Mouse (Mus musculus) thymus, postnatal 25 days (tissue): ENCODE data around the gene 1700029F12Rik.
"Not testable (repeated sequence)": the region's sequence is repeated elsewhere in the genome, so short reads cannot be mapped to it uniquely, and the experiment has no call there.

Experiments
- DNase-seq: peaks from one replicate; pipeline ENCODE4 v3.0.0; 2022

Gene 1700029F12Rik

DNA sequence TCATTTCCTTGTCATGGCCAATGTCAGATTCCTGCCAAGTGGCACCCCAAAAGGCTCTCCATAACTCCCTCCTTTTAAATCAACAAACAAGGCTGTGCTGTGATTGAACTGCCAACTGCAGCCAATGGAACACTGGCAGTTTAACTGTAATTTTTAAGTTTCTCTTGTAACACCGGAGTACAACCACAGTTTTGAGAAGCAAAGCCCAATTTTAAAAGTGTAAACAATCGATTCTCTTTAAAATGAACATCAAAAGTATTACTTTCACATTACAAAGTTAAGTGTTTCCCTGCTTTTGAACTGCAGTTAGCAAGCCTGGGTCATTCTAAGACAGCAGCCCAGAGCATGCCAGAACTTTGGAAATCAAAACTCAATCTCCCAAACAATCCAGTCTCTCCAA is at the start of gene 1700029F12Rik:
1700029F12Rik (minus strand) TSS at position 101 of the 400 bp plus-strand sequence.
- DNase-seq: no peak

- DNase-seq: no peak
These were observed 48.3 kb upstream of the 1700029F12Rik start for GRCm38 (mm10) chr13:97082432-97082831.

DNA sequence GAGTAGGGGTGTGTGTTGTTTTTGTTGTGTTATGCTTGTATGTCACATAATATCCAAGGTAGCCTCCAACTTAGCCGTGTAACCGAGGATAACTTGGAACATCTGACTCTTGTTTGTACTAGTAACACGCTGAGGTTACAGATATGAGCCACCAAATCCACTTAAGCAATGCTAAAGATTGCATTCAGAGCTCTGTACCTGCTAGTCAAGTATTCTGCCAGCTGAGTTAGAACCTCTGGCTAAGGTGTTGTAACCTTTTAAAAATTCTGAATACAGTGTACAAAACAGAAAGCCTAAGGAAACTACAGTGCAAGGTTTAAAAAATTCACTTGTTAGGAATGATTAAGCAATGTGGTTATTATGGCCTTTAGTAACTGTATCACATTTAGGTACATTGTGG is 46.5 kb upstream of the 1700029F12Rik start:
- no peak for DNase-seq

DNA sequence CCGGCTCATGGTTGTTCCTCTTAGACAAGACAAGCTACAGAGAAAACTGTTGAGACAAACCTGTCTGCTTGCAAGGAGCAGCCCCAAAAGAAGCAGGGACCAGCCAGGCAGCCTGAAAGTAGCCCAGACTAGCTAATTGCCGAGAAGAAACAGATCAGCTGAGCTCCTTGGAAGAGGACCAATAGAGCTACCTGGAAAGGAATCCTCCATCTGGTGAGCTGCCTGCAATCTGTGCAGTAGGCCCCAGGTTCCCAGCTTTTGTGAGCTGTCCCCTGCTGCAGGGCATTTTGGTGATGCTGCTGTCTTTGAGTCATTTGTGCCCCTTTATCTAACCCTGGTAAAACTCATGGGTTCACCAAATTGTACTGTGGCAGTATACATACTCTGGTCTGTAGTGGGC is 46.0 kb upstream of the 1700029F12Rik start:
- no peak for DNase-seq

- DNase-seq: no peak
These were observed 43.4 kb upstream of the 1700029F12Rik start for GRCm38 (mm10) chr13:97077556-97077955.

DNA sequence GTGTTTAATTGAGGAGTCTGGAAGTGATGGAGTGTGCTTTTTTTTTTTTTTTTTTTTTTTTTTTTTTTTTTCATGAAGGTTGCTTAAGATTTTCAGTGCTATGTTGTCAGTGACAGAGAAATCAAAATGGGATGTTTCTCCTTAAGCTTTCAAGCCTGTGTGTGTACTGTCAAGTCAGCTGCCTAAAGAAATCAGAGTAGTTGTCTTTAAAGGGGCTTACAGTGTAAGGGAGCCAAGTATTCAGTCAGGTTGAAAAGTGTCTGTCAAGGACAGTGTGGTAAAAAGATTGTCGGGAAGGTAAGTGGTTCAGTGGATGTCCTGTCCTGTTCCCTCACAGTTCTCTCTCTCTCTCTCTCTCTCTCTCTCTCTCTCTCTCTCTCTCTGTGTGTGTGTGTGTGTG is 39.3 kb upstream of the 1700029F12Rik start:
- DNase-seq: no peak

DNA sequence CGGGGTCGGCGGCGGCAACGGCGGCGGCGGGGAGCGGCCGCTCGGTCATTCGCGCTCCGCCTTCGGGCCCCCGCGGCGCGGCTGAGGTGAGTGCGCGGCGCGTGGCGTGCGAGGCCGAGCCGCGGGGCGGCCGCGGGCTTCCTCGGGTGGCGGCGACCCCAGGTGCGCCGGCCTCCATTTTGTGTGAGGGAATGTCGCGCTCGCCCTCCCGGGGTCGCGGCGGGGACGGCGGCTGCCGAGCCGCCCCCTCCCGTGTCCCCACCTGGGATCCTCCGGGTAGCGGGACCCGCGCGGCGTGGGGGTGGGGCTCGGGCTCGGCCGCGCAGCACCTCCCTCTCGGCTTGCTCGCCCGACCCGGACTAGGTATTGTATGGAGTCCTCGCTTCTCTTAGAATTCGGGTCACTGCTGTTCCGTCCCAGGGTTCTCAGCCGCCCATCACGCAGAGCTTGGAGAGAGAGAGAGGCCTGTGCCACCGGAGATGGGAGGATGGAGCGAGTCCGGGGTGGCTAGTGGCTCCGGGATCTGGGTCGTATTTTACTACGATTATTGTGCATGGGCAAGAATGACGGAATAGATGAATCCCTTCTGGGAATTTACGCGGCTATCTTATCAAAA is 37.6 kb upstream of the 1700029F12Rik start:
- DNase-seq: peak; percentile 5

GRCm38 (mm10) chr13:97070931-97071625 is 36.9 kb upstream of the 1700029F12Rik start:
- DNase-seq: no peak

DNA sequence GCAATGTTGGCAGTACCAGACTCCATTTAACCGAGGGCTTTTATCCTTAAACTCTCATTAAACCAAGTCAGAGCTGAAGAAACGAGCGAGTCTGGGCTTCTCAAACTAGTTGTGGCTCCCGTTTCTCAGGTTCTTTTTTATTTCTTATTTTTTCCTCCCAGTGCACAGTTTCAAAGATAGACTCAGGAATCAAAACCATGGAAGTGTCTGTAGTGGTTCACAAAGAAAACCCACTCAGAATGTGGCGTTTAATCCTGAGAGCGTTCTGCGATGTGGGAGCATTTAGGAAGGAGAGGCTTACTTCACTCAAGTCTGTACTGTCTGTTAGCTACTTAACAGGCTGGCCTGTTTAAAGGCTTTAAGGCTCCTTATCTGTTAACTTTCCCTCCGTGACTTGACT is 34.0 kb upstream of the 1700029F12Rik start:
- no peak for DNase-seq

DNA sequence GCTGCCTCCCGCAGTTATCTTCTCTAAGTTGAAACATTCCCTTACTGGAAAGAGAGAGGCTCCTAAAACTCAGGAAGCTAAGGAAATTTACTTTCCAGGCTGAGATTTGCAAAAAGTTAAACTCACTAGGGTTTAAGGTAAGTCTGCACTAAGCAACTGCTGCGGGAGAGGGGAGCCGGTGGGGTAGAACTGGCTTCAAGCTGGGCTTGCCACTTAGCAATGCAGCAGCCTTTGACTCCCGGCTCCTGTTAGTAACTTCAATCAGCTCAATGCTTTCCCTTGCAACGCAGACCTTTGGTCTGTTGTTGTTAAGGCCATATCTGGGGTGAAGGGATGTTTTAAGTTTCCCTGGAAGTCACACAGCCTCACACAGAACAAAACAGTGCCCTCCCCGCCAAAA is 33.5 kb upstream of the 1700029F12Rik start:
- no peak for DNase-seq

GRCm38 (mm10) chr13:97066649-97067550 is 32.7 kb upstream of the 1700029F12Rik start, which contains the start of gene Fam169a:
Gene Fam169a, plus strand, starts transcription at chr13:97067286.
- no peak for DNase-seq

GRCm38 (mm10) chr13:97064844-97065621 is 30.9 kb upstream of the 1700029F12Rik start:
- not testable (repeated sequence) for DNase-seq

DNA sequence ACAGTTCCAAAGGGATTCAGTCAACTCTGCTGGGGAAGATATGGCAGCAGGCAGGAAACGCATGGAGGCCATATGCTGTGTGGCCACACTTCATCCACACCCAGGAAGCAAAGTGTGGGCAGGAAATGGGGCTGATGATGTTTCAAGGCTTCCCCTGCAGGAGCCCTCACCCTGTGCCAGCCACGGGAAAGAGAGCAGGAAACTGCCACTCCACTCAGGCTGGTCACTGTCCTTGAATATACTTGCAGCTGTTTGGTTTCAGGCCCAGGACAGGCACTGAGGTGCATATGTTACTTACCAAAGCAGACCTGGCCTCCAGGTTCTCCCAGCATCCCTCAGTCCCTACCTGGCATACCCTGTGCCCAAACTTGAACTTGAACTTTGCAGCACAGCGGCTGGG is 30.3 kb upstream of the 1700029F12Rik start:
- no peak for DNase-seq

GRCm38 (mm10) chr13:97063431-97063830 is 29.3 kb upstream of the 1700029F12Rik start:
- no peak for DNase-seq

DNA sequence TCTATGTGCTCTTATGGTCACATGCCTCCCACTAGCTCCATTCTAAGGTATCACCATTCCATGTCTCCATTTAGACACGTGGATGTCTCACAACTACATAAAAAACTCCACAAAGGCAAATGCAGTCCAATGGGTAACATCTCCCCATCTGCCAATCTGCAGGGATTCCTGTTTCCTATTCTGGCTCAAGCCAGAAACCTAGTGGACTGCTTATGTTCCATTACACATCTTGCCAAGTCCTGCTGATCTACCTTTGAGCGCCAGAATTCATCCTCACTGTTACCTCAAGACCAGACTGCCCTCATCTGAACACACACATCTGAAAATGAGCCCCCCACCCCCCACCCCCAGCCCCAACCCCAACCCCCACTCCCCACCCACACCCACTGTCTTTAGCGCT is 28.0 kb upstream of the 1700029F12Rik start:
- DNase-seq: no peak

DNA sequence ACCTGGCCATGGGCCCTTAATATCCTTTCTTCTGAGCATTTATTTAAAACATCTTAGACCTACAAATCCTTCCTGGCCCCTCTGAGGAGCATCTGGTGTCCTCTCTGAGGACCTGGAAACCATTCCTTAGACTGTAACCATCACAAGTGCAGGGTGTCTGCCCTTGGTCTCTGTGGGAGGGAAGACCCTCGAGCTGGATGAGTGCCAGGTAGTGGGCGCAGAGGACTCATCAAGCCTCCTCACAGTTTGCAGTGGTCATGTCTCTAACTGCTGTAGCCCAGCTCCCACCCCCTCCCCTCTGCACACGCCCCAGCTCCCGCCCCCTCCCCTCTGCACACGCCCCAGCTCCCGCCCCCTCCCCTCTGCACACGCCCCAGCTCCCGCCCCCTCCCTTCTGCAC is 26.2 kb upstream of the 1700029F12Rik start:
- DNase-seq: no peak

DNA sequence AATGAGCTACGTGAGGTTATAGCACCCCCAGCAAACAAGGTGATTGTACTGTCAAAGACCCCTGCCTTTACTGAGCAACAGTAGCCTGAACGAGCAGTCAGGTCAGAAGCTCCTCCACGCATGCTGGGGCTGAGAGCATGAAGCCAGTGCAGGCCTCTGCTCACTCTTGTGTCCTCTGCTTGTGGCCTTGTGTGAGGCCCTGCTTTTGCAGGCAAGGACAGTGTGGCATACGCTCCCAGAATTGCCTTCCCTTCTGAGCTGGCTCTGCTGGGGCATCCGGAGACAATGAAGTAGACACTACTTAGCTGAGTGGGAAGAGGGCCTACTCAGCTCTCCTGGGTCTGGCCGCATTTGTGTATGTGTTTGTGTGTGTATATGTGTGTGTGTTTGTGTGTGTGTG is 25.6 kb upstream of the 1700029F12Rik start:
- no peak for DNase-seq

- DNase-seq: no peak
These were observed 23.7 kb upstream of the 1700029F12Rik start for GRCm38 (mm10) chr13:97057817-97058216.

GRCm38 (mm10) chr13:97053844-97054243 is 19.7 kb upstream of the 1700029F12Rik start:
- no peak for DNase-seq

- peak; percentile 36 for DNase-seq
These were observed 18.5 kb upstream of the 1700029F12Rik start for GRCm38 (mm10) chr13:97052667-97053066.

GRCm38 (mm10) chr13:97051158-97051557 is 17.0 kb upstream of the 1700029F12Rik start:
- DNase-seq: no peak

DNA sequence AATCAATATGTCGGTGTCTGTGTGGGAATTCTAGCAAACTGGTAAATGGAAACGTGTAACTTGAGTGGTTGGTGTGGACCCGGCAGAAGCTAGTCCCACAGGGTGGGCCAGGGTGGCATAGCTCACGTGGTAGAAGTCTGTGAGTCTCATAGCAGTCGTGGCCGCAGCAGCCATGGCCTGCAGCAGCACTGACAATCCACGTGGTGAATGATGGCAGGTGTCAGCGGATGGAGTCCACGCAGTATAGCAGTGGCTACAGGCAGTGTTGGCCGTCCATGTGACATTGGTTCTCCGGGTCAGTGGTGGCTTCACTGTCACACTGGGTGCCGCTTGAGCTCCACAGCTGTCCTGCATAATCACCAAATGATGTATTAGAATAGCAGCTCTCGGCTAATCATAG is 4.1 kb downstream of the 1700029F12Rik start:
- DNase-seq: no peak

GRCm38 (mm10) chr13:97021906-97022305 is 12.3 kb downstream of the 1700029F12Rik start:
- no peak for DNase-seq
